Mouse (Mus musculus) testis, adult 10 weeks (tissue): Measurements from ENCODE around the gene Rrh. TPM values are rescaled to one million over a fixed set of nuclear protein-coding genes. Genes with fewer than 3 reads are reported as not detected.

Experiments used
- polyA plus RNA-seq: library from polyadenylated mRNA; stranded (reverse); fragments of 350-450 nt; fragmentation: Illumina TruSeq; extraction: RNeasy Lipid Tissue Mini Kit (QIAGEN cat#74804); gene quantifications from one replicate; pipeline ENCODE4 v1.2.3, GENCODE M21; 2014; ENCODE audit warnings: low read depth, low replicate concordance

Rrh gene
- polyA plus RNA-seq: 0.56 TPM

DNA sequence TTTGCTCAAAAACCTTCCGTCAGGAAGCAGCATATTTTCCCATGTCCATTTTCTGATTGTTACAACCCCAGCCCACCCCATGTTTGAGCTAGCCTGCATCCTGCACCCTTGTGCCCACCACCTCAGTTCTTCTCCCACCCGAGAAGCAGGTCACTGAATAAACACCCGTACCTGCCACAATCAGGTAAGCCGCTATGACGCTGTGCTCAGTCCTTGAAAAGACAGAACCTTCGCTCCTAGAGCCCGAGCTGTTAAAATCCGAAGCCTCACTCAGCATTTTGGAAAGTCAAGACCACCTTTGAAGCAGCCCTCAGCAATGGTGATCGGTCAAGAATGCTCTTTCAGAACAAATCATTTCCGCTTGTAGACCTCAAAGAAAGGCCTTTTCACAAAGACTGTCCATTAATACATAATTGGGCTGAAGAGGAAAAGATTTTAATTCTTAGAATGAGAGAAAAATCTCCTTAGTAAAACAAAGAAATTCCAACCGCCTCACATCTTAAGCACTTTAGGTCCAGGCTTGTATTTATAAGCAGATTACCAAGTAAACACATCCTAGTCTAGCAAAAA lies at the start of gene Rrh:
Gene Rrh (minus strand): TSS at position 382 of the 570 bp plus-strand sequence.

DNA sequence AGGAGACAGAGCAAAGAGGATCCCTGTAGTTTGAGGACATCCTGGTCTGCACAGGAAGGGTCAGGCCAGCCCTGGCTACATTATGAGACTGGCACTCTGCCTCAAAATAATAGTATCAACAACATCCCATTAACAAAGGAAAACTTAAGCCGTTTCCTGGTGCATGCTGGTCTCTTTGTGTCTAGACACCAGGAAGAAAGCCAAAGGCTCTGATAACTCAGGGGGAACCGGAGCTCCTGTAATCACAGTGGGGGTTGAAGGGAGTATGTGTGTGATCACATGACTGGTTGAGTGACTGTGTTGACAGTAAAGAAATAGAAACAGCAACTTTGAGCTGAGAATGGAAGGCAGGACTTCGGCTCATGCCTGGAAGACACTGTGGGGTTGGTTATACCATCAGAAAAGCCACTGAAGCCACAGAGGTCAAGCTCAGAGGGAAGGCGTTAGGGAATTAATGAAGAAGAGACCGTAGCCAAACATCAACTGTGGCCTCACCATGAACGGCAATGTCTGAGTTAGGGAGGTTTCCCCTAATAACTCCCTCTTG lies 13.1 kb upstream of the Rrh start, which contains the start of gene Cfi:
Gene Cfi (plus strand): TSS at position 497 of the 547 bp plus-strand sequence.

DNA sequence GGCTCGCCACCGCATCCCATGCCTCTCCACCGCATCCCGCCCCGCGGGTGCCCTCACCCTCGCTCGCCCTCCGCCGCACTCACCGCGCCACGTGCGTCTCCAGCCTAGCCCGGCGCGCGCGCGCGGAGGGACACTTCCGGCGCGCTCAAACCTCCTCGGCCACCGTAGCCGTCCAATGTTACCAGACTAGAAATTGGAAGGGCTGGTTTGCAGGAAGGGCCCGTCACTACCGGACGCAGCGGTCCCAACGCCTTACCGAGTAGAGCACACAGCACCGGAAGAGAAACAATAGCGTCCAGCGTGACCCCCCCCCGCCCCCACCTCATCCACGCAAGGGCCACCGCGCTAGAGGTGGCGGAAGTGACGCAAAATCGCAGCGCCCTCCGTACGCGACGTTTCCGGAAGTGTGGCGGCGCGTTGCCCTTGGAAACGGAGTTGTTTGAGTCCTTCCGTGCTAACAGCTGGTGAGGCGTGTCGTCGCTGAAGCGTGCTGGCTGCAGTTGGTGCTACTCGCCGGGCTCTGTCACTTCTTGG lies 8.7 kb upstream of the Rrh start, which contains the start of gene Gar1:
Gene Gar1 (minus strand): TSS at position 362 of the 534 bp plus-strand sequence.

DNA sequence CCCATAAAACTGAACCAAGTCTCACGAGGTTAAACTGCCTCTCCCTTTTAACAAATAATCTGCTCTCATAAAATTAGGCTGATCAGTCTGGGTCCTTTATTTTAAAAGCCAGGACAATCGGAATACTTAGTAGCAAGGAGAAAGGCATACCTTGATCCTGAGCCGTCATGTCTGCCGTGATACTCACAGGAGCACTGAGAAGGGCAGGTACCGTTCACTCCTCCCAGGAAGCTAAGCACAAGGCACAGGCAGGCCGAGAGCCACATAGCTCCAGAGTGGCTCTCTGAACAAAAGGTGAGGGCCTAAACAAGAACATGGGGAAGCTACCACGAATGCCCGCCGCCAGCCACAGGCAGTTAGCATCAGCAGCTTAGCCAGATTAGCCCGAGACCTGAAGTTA lies 18.6 kb downstream of the Rrh start, which contains the start of gene Lrit3:
Gene Lrit3 (minus strand): TSS at position 266 of the 400 bp plus-strand sequence.

DNA sequence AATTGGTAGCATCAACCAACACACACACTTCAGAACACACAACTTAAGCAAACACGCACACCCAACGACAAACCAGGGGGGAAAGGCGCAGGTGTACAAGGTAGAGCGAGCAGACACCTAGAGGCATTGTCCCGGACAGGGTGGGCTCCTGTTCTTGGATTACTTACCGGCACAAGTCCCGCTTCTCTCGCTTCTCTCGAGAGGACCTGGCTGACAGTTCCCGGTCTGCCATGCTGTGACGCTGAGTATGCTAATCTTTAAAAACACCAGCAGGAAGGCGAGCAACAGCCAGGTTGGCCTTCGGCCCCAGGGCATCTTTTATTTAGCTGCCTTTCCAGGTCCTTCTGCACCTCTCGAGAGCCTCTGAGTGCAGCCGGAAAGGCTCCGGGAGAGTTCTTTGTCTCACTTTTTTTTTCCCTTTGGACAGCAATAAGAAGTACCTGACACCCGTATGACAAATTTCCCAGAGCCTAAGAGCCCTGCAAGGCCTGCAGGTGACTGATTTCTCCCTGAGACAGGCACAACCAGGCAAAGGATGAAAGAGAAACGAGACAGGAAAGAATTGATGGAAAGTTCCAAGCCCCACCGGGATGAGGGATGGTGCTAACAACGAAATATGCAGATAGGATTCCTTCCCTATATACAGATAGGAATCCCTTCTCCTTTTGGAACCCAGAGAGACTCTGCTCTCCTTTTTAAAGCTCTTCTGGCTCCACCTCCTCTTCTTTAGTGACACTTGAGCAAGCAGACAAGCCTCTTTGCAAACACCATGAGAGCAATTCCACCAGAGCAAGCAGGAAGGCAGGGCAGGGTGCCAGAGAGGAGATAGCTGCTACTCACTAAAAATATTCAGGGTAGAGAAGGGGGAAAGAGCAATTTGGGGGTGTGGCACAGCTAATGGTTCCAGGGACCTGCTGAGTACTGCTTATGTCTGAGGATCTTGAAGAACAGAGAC lies 67.5 kb downstream of the Rrh start, which contains the start of gene Egf:
Gene Egf (minus strand): TSS at position 667 of the 955 bp plus-strand sequence.

Other genes starting within 250 kb of the Rrh start
- 3.8 TPM for gene Egf, start 67.3 kb downstream of the Rrh start, polyA plus RNA-seq
- not detected for gene Lrit3, start 18.6 kb downstream of the Rrh start, polyA plus RNA-seq
- 59.6 TPM for gene Gar1, start 8.8 kb upstream of the Rrh start, polyA plus RNA-seq
- gene Cfi, start 13.3 kb upstream of the Rrh start, polyA plus RNA-seq: 0.84 TPM
- 15.9 TPM for gene Pla2g12a, start 56.0 kb upstream of the Rrh start, polyA plus RNA-seq
- gene Casp6, start 78.8 kb upstream of the Rrh start, polyA plus RNA-seq: 11.5 TPM
- 4.2 TPM for gene Mcub, start 147.6 kb upstream of the Rrh start, polyA plus RNA-seq
- gene Sec24b, start 239.0 kb upstream of the Rrh start, polyA plus RNA-seq: 159 TPM